Mouse (Mus musculus) liver, embryonic 11.5 days (tissue): ENCODE data around the gene 4921536K21Rik. TPM values are rescaled to one million over a fixed set of nuclear protein-coding genes. Genes with fewer than 3 reads are reported as not detected.

ENCODE experiments used
- ATAC-seq: fragments of 200-750 bp; cut with Nextera tagmentation; replicated peaks from 2 replicates; pipeline ENCODE4 v1.8.0; 2017; ENCODE audit warnings: moderate number of reproducible peaks, mild to moderate bottlenecking, moderate TSS enrichment, moderate library complexity; ENCODE audit not compliant: low FRiP score
- DNase-seq: peaks from one replicate; pipeline ENCODE4 v3.0.0-alpha.2; 2017; ENCODE audit warnings: low spot score
- H3K27ac ChIP-seq: fragments of 300-500 bp; sonication (generic); 2 replicates; pipeline ENCODE4 v1.5.1; 2014; ENCODE audit warnings: mild to moderate bottlenecking, low read depth, low read length, control low read depth
- H3K27me3 ChIP-seq: fragments of 300-500 bp; sonication (generic); replicated peaks from 2 replicates; pipeline ENCODE4 v1.6.1; 2014; ENCODE audit warnings: low read length, mixed read lengths; ENCODE audit not compliant: control insufficient read depth, insufficient read depth
- H3K36me3 ChIP-seq: fragments of 300-500 bp; sonication (generic); 2 replicates; pipeline ENCODE4 v1.6.1; 2014; ENCODE audit warnings: mild to moderate bottlenecking, low read length, moderate library complexity, mixed read lengths; ENCODE audit not compliant: control insufficient read depth, insufficient read depth
- H3K4me1 ChIP-seq: fragments of 300-500 bp; sonication (generic); replicated peaks from 2 replicates; pipeline ENCODE4 v1.6.1; 2014; ENCODE audit warnings: low read length, mixed read lengths; ENCODE audit not compliant: control insufficient read depth, insufficient read depth
- H3K4me2 ChIP-seq: fragments of 300-500 bp; sonication (generic); 2 replicates; pipeline ENCODE4 v1.6.1; 2014; ENCODE audit warnings: mild to moderate bottlenecking, control low read depth, moderate library complexity
- H3K4me3 ChIP-seq: fragments of 300-500 bp; sonication (generic); 2 replicates; pipeline ENCODE4 v1.5.1; 2014; ENCODE audit warnings: low read depth, low read length, control low read depth
- H3K9ac ChIP-seq: fragments of 300-500 bp; sonication (generic); 2 replicates; pipeline ENCODE4 v1.6.1; 2014; ENCODE audit warnings: low read depth, low read length, control low read depth
- H3K9me3 ChIP-seq: fragments of 300-500 bp; sonication (generic); 2 replicates; pipeline ENCODE4 v1.6.1; 2016; ENCODE audit warnings: low read length, inconsistent platforms, mixed read lengths; ENCODE audit not compliant: control insufficient read depth
- WGBS: fragments of 180-500 bp; shearing (Covaris S2); extraction: QIAGEN DNeasy Blood & Tissue Kit; methylation state at CpG from one replicate; pipeline ENCODE4 v1.1.7; 2014; 5-methylcytosine and 5-hydroxymethylcytosine counted together
- polyA plus RNA-seq: library from polyadenylated mRNA; unstranded; fragments of >200 nt; fragmentation: Nextera tagmentation; extraction: Ambion mirVana; gene quantifications from 2 replicates; pipeline ENCODE4 v1.2.1, GENCODE M21; 2014

The 4921536K21Rik gene
- polyA plus RNA-seq, 1 experiment from 2014 or later, result not detected

DNA sequence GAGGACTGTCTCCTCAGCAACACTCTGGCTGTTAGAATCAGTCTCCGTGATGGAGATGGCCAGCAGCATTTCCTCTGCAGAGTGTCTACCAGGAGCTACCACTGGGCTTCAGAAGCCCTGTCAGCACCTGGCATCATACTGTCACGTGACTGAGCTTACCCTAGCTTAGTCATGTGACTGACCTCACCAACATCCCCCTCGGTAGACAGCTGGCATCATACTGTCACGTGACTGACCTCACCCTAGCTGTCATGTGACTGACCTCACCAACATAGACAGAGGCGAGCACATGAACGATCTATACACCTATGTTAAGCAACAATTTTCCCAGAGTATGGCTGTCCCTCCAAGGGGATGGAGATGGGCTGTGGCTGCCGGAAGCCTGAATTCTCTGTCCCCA is 16.2 kb downstream of the 4921536K21Rik start:
- H3K4me2 ChIP-seq, result no peak overlapping the region
- no peak overlapping the region for H3K4me3 ChIP-seq
- no peak overlapping the region for H3K9ac ChIP-seq
- DNase-seq (no peak), ATAC-seq (no peak)
- WGBS, result 72% methylated on average over 7 of the region's 7 CpGs
- H3K9me3 ChIP-seq, result no peaks in the 10 kb centered on the region
- no peak overlapping the region for H3K27ac ChIP-seq
- no peaks in the 10 kb centered on the region for H3K4me1 ChIP-seq
- no peaks in the 10 kb centered on the region for H3K36me3 ChIP-seq
- 0 out of 2 replicates have a peak, but pooled peaks cover 3% of the 10 kb centered on the region for H3K27me3 ChIP-seq

DNA sequence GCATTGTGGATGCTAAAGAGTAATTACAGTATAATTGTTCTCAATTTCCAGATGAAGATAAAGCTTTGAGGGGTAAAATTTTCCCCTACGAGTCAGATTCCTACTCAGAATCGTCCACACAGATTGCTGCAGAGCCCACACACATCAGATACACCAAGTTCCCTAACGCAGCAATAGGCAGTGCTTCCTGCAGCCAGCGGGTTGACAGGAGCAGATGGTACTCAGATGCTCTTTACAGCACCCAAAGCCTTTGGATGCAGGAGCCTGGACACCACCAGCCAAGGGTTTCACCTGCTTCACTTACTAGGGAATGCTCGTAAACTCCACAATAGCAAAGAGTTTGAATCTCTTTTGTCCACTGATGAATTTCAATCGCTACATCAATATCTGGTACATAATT is 18.5 kb downstream of the 4921536K21Rik start:
- H3K9me3 ChIP-seq, result no peaks in the 10 kb centered on the region
- no peak for DNase-seq
- H3K4me1 ChIP-seq, result no peaks in the 10 kb centered on the region
- WGBS, result 68% methylated on average over 6 of the region's 6 CpGs
- ATAC-seq, result no peak
- H3K27ac ChIP-seq, result no peak overlapping the region
- no peaks in the 10 kb centered on the region for H3K36me3 ChIP-seq
- H3K4me3 ChIP-seq, result no peak overlapping the region
- H3K9ac ChIP-seq, result no peak overlapping the region
- H3K27me3 ChIP-seq, result 0 out of 2 replicates have a peak, but pooled peaks cover 2% of the 10 kb centered on the region
- no peak overlapping the region for H3K4me2 ChIP-seq

DNA sequence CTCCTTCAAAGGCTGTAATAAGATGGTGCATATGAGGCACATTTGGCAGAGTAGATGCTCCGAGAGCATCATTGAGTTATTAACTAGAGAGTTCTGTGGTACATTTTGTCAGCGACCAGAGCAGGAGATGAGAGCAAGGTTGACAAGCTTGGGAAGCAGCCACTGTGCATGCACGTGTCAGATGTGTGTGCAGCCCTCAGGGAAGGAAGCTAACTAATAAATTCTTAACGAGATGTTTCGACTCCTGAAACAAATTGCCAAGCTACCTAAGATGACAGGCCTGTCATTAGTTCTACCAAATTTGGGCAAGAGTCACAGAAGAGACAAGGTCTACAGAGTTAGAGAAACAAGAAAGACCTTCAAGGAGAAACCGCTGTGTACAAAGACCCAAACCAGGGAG is 30.6 kb downstream of the 4921536K21Rik start:
- H3K4me3 ChIP-seq, result peak overlapping the region; percentile 57
- ATAC-seq (no peak), DNase-seq (no peak)
- H3K27ac ChIP-seq, result no peak overlapping the region
- 42% methylated on average over 6 of the region's 6 CpGs for WGBS
- H3K9ac ChIP-seq, result no peak overlapping the region
- H3K4me1 ChIP-seq, result peaks cover 3% of the 10 kb centered on the region
- H3K27me3 ChIP-seq, result peaks cover 26% of the 10 kb centered on the region
- H3K9me3 ChIP-seq, result no peaks in the 10 kb centered on the region
- H3K36me3 ChIP-seq, result no peaks in the 10 kb centered on the region
- peak overlapping the region; percentile 94 for H3K4me2 ChIP-seq

DNA sequence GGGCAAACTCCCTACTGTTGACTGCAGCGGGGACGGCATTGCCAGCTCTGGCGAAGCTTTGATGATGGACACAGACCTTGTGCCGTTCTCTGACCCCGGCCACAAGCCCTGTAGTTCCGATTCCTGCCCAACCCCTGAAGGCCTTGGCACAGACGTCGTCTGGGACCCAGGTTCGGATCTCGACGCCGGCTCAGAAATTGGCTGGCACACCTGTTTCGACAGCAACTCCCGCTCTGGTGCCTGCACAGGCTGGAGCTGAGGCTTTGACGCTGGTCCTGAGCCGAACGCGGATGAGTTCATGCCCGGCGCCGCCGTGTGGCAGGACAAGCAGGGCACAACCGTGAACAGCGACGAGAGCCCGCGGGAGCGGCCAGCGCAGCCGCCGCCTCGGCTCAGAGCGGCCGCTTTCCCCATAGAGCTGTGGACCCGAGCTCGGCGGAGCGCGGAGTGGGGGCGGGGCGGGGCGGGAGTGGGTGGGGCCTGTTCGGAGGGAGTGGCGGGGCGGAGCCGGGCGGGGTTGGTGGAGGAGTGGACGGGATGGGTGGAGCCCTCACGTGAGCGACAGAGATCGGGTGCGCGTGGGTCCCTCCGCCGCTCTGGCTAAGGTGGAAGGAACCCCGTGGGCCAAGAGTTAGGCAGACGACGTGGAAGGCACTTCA is 31.3 kb downstream of the 4921536K21Rik start, which contains the start of gene Osbp2:
Gene Osbp2 (minus strand): TSS at position 450 of the 659 bp plus-strand sequence.
- peak within 1 kb of the TSS; percentile 94 for H3K4me2 ChIP-seq
- no peaks in the 10 kb centered on the region for H3K36me3 ChIP-seq
- no peak within 1 kb of the TSS for H3K27ac ChIP-seq
- ATAC-seq, result peak; percentile 94
- peaks cover 3% of the 10 kb centered on the region for H3K4me1 ChIP-seq
- peak within 1 kb of the TSS; percentile 52 for H3K9ac ChIP-seq
- H3K9me3 ChIP-seq, result no peaks in the 10 kb centered on the region
- peak within 1 kb of the TSS; percentile 57 for H3K4me3 ChIP-seq
- peaks cover 26% of the 10 kb centered on the region for H3K27me3 ChIP-seq
- peak; percentile 88 for DNase-seq
- 3% methylated on average over 56 of the region's 58 CpGs for WGBS

DNA sequence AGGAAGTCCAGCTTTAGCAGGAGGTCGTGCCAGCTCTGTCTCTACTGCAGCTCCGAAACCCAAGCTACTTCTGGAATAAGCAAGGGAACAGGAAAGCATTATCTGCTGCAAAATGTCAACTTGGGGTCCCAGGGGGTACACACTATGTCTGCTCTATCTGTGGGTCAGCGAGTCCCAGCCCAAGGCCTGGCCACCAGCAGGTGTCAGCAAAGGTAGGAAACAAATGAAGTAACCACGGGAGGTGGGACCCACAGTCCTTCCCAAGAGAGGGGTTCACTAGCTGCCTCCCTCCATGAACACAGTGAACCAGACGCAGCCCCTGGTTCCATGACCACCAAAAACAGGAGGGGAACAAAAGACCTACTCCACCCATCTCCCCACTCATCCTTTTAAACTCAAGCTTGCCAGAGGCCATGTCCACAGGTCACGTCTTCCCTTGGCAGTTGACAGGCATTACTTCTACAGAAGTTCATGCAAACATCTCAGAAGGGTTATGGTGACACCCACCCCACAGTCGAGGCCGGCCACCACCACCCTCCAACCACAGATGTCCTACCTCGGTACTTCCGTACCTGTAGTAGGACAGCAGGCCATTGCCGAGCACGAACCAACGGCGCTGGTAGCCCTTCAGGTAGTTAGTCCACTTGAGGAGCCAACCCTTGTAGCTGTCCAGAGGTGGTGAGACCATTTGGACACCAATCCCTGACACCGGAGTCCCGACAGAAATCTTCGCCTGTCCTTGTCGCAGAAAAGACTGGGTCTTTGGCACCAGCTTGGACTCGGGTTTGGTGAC is 32.0 kb downstream of the 4921536K21Rik start:
- Histone ChIP-seq H3K27ac (no peak overlapping the region), H3K9ac (no peak overlapping the region), H3K36me3 (no peaks in the 10 kb centered on the region), H3K9me3 (no peaks in the 10 kb centered on the region), H3K4me3 (peak overlapping the region; percentile 57), H3K4me1 (peaks cover 3% of the 10 kb centered on the region), H3K4me2 (peak overlapping the region; percentile 94), H3K27me3 (peaks cover 26% of the 10 kb centered on the region)
- 67% methylated on average over 19 of the region's 19 CpGs for whole genome bisulfite sequencing
- DNase-seq (no peak), ATAC-seq (no peak)

GRCm38 (mm10) chr11:3860361-3860760 is 34.5 kb downstream of the 4921536K21Rik start:
- no peak overlapping the region for H3K27ac ChIP-seq
- no peaks in the 10 kb centered on the region for H3K9me3 ChIP-seq
- no peak for ATAC-seq
- no peak overlapping the region for H3K4me3 ChIP-seq
- H3K36me3 ChIP-seq, result no peaks in the 10 kb centered on the region
- H3K27me3 ChIP-seq, result peaks cover 24% of the 10 kb centered on the region
- WGBS, result 77% methylated on average over 4 of the region's 4 CpGs
- H3K4me1 ChIP-seq, result peaks cover 3% of the 10 kb centered on the region
- DNase-seq, result no peak
- H3K9ac ChIP-seq, result no peak overlapping the region
- no peak overlapping the region for H3K4me2 ChIP-seq

- Histone ChIP-seq H3K27ac (no peak overlapping the region), H3K27me3 (peaks cover 24% of the 10 kb centered on the region), H3K9ac (no peak overlapping the region), H3K4me2 (no peak overlapping the region), H3K9me3 (no peaks in the 10 kb centered on the region), H3K4me1 (peaks cover 3% of the 10 kb centered on the region), H3K4me3 (no peak overlapping the region), H3K36me3 (no peaks in the 10 kb centered on the region)
- ATAC-seq (no peak), DNase-seq (no peak)
- WGBS, result 86% methylated on average over 4 of the region's 4 CpGs
Observed at GRCm38 (mm10) chr11:3859778-3860177, 35.1 kb downstream of the 4921536K21Rik start.

DNA sequence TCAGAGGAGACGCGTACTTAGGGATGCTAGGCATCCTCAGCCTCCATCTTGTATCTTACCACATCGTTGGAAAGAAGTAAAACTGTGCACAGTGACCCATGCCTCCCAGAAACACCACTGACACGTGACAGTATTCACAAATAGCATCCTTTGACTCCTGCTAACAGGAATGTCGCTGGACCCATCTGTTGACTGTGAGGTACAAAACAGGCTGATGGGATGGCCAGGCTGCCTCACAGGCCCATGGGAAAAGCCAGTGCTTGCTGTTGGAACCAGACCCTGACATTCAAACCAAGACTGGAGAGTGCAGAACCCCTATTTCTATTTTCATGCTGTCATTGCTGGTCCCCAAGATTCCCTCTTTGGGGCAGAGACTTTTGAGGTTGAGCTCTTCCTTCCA is 37.0 kb downstream of the 4921536K21Rik start:
- no peak overlapping the region for H3K4me2 ChIP-seq
- no peak for DNase-seq
- WGBS, result 73% methylated on average over 5 of the region's 5 CpGs
- no peak overlapping the region for H3K9ac ChIP-seq
- no peaks in the 10 kb centered on the region for H3K4me1 ChIP-seq
- peaks cover 13% of the 10 kb centered on the region for H3K27me3 ChIP-seq
- no peaks in the 10 kb centered on the region for H3K9me3 ChIP-seq
- H3K4me3 ChIP-seq, result no peak overlapping the region
- H3K27ac ChIP-seq, result no peak overlapping the region
- no peaks in the 10 kb centered on the region for H3K36me3 ChIP-seq
- ATAC-seq, result no peak
